Mouse (Mus musculus): Measurements from ENCODE around the gene Rnf212. TPM values are rescaled to one million over a fixed set of nuclear protein-coding genes. Genes with fewer than 3 reads are reported as not detected.

The Rnf212 gene
- polyA plus RNA-seq, 1 experiment from 2014 or later: 1.1 TPM

DNA sequence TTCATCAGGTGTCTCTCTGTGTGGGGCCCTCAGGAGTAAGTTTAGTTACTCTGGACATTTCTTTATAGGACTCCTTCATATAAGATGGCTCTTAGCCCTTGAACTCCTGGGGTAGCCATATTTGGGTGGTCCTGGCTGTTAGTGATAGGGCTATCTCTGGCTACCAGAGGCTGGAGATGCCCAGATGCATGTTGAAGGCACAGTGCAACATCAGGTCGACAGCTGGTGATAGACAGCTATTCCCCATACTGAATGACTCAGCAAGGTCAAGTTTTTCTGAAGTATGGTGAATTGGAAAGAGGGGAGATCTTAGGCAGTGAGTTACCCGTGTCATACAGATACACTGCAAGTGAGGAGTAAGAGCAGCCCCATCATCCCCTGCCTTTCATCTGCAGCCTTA lies 67.0 kb downstream of the Rnf212 start:
- WGBS: 59% methylated on average over 2 of the region's 2 CpGs
- peaks cover 48% of the 10 kb centered on the region for H3K36me3 ChIP-seq
- no peak overlapping the region for H3K27ac ChIP-seq
- no peaks in the 10 kb centered on the region for H3K9me3 ChIP-seq
- H3K4me1 ChIP-seq: peaks cover 32% of the 10 kb centered on the region
- H3K4me3 ChIP-seq: no peak overlapping the region
- no peaks in the 10 kb centered on the region for H3K27me3 ChIP-seq (ENCODE audit: insufficient read depth, poor library complexity, severe bottlenecking)
- DNase-seq (ENCODE audit: low spot score): no peak

DNA sequence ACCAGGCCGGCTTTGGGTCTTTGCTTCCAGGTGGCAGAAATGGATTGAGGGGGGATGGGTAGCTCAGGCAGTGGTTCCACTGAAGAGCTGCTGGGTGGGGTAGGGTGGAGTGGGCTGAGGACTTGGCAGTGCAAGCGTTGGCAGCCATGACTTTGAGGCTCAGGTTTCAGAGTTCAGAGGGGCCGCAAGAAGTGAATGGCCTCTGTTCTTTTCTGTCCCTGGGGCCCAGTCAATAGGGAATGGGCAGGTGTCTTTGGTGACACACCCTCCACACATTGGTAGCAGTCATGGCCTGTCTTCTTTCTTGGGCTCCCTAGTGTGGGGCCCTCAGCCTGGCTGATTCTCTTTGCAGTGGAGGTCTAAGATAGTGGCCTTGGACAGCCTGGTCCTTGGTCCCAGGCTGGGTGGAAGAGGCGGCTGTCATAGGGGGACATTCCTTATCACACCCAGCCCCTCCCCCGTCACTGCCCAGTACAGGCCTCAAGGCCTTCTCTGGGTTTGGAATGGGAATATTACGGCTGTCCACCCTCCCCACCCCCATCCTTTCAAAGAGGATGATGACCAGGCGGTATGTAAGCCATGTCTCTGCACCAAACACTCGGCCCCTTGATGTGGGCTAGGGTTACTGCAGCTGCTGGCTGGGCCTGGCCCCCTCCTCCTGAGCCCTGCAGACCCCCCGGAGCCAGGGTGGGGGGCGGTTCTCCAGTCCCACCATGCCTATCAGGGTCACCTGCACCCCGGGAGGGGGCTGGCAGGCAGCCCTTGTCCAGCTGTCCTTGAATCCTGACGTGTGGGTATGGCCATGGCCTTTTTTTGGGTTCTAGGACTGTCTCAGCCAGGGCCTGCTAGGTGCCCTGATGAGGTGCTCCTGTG lies 70.8 kb downstream of the Rnf212 start:
- no peak overlapping the region for H3K4me3 ChIP-seq
- H3K36me3 ChIP-seq: peaks cover 54% of the 10 kb centered on the region
- no peaks in the 10 kb centered on the region for H3K27me3 ChIP-seq (ENCODE audit: insufficient read depth, poor library complexity, severe bottlenecking)
- H3K27ac ChIP-seq: peak overlapping the region; percentile 72
- peak; percentile 78 for DNase-seq (ENCODE audit: low spot score)
- peaks cover 61% of the 10 kb centered on the region for H3K4me1 ChIP-seq
- 64% methylated on average over 12 of the region's 12 CpGs for WGBS
- no peaks in the 10 kb centered on the region for H3K9me3 ChIP-seq

DNA sequence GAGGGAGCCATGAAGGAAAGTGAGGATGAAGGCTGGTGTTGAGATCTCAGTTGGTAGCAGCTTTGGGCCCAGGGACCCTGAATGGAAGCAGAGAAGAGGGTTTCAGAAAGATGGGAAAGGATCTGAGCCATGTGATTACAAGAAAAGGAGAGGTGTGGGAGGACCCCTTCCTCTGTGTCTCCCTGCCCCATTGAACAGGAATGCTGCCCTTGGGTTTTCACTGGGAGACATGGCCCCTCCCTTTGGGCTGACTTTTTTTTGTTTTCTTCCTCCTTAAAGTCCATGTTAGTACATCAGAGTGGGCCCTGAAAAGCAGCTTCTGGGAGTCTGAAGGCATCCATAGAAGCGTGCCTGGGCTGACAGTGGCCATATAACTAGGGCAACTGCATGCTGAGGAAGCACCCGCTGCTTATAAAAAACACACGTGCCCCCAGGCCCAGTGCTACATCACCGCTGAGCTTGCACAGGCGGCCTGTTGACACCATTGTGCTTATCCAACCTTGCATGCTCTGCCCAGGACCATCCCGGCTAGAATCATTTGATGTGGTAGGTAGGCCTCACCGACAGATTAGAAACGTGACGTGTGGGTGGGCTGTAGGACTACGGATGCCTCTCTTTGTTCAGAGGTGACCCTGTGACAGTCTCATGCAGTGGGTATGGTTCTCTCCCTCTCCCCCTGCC lies 73.3 kb downstream of the Rnf212 start:
- Histone ChIP-seq H3K4me1 (peaks cover 77% of the 10 kb centered on the region), H3K9me3 (no peaks in the 10 kb centered on the region), H3K4me3 (no peak overlapping the region), H3K27ac (0 out of 2 replicates have a peak overlapping the region, but pooled peaks have one; percentile 65), H3K27me3 (ENCODE audit: insufficient read depth, poor library complexity, severe bottlenecking) (no peaks in the 10 kb centered on the region), H3K36me3 (peaks cover 39% of the 10 kb centered on the region)
- 71% methylated on average over 10 of the region's 10 CpGs for WGBS
- no peak for DNase-seq (ENCODE audit: low spot score)

DNA sequence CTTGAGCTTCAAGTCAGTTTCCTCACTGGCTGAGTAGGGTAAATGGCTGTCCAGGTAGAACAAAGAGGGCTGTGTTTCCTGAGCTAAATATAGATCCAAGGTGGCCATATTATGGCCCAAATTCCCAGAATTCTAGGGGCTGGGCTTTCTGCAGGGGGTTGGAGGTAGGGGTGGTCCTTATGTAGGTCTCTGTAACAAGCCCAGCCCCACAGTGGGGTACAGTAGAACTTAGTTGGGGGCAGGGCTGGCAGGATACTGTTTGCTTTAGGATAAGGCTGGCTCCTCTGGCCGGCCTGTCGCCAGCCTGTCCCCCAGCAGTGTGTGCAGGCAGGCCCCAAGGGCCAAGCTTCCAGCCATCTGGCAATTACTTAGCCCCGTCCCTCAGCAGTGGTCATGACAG lies 74.4 kb downstream of the Rnf212 start:
- peaks cover 88% of the 10 kb centered on the region for H3K4me1 ChIP-seq
- H3K36me3 ChIP-seq: peaks cover 28% of the 10 kb centered on the region
- no peak overlapping the region for H3K4me3 ChIP-seq
- no peaks in the 10 kb centered on the region for H3K9me3 ChIP-seq
- H3K27me3 ChIP-seq (ENCODE audit: insufficient read depth, poor library complexity, severe bottlenecking): no peaks in the 10 kb centered on the region; the same call in 1 of the 2 replicates
- WGBS: 17% methylated on average over 3 of the region's 3 CpGs
- peak overlapping the region; percentile 65; the same call in 1 of the 2 replicates for H3K27ac ChIP-seq
- DNase-seq (ENCODE audit: low spot score): no peak

DNA sequence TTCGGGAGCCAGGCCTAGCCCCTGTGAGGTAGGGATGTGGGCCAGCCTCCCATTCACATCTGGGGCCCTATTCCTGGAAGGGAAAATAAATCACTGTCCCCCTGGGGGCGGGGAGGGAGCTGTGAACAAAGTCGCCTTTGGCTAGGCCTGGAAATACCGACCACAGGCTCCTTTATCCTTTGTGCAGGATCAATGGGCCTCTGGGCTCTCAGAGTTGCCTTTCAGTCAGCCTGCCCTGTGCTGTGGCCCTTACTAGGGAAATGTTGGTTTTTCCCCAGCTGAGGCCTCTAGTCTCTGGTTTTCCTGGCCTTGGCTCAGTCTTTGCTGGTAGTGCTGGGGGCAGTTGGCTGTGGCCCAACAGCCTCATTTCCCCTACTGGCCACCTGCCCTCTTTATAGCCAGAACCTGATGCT lies 77.4 kb downstream of the Rnf212 start:
- H3K27me3 ChIP-seq (ENCODE audit: insufficient read depth, poor library complexity, severe bottlenecking): peaks cover 5% of the 10 kb centered on the region; the same call in 1 of the 2 replicates
- no peaks in the 10 kb centered on the region for H3K9me3 ChIP-seq
- 57% methylated on average over 4 of the region's 4 CpGs for WGBS
- H3K4me3 ChIP-seq: no peak overlapping the region
- peak overlapping the region; percentile 26; the same call in 1 of the 2 replicates for H3K27ac ChIP-seq
- H3K4me1 ChIP-seq: peaks cover 80% of the 10 kb centered on the region
- peaks cover 10% of the 10 kb centered on the region; the same call in 1 of the 2 replicates for H3K36me3 ChIP-seq
- no peak for DNase-seq (ENCODE audit: low spot score)

DNA sequence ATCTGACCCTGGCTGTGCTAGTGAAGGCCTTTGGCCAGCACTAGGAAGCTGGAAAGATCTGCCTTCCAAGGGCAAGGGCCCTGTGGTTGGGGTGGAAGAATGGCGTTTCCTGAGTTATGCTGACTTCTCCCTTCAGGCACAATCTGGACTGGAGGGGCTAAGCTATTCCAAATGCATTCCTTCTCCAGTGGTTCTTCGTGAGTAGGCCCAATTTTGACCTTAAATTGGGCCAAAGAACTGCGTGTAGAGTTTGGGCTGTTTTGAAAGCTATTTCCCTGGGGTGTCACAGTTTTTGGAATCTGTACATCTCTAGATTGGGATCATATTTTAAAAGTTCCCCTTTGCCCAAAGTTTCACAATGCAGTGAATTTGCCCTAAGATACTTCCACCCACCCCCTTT lies 78.2 kb downstream of the Rnf212 start:
- H3K27ac ChIP-seq: peak overlapping the region; percentile 36; the same call in 1 of the 2 replicates
- no peak overlapping the region for H3K4me3 ChIP-seq
- no peaks in the 10 kb centered on the region for H3K9me3 ChIP-seq
- DNase-seq (ENCODE audit: low spot score): no peak
- WGBS: 80% methylated on average over 3 of the region's 3 CpGs
- peaks cover 81% of the 10 kb centered on the region for H3K4me1 ChIP-seq
- peaks cover 5% of the 10 kb centered on the region; the same call in 1 of the 2 replicates for H3K27me3 ChIP-seq (ENCODE audit: insufficient read depth, poor library complexity, severe bottlenecking)
- H3K36me3 ChIP-seq: peaks cover 7% of the 10 kb centered on the region; the same call in 1 of the 2 replicates

DNA sequence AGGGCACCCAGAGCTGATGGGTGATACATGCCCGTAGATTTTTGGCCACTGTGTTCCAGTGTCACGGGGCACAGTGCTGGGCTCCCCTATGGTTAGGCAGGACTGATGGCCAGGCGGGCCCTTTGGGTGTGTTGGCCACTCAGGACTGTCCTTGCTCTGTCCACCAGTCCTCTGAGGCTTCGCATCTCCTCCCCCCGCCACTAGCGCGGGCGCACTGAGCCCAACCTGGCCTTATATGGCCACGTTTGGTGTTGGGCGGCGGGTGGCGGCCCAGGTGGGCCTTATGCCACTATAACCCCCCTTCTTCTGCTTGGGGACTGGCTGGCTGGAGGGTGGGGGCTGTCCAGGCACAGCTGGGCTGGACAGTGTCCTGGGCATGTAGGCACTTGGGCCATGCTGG lies 78.9 kb downstream of the Rnf212 start:
- H3K27ac ChIP-seq: peak overlapping the region; percentile 36
- no peak for DNase-seq (ENCODE audit: low spot score)
- 92% methylated on average over 10 of the region's 12 CpGs for WGBS
- no peaks in the 10 kb centered on the region for H3K9me3 ChIP-seq
- peaks cover 7% of the 10 kb centered on the region; the same call in 1 of the 2 replicates for H3K36me3 ChIP-seq
- peaks cover 74% of the 10 kb centered on the region for H3K4me1 ChIP-seq
- peaks cover 5% of the 10 kb centered on the region; the same call in 1 of the 2 replicates for H3K27me3 ChIP-seq (ENCODE audit: insufficient read depth, poor library complexity, severe bottlenecking)
- H3K4me3 ChIP-seq: peak overlapping the region; percentile 96; the same call in 1 of the 2 replicates

DNA sequence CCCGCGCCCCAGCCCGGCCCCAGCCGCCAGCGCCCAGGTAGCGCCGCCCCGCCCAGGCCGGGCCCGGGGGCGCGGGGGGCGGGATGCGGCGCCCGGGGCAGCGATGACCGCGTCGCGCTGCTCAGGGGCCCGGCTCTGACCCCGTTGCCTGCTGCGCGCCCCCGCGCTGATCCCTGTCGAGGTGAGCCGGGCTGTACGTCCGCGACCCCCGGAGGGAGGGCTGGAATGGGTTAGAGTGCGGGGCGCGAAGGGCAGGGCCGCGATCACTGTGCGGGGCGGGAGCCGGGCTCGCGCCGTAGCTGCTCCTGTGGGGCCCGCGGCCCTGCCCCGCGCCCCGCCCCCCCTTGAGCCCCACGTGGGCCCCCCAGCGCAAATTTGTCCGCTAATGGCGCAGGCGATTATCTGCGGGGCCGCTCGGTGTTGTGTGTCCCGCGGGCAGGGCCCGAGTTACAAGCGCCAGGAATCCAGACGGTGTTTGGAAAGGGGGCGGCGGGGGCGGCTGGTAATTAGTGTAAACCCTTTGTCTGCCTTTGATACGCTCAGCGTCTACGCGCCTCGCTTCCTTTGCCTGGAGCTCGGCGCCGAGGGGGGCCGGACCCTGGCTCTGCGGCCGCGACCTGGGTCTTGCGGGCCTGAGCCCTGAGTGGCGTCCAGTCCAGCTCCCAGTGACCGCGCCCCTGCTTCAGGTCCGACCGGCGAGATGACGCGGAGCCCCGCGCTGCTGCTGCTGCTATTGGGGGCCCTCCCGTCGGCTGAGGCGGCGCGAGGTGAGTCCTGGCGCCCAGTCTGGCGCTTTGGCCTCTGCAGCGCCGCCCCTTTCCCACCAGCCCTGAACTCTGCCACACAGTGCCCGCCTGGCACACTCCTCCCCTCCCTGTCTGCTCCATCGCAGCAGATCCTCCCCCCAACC lies 80.2 kb downstream of the Rnf212 start:
- peak; percentile 86 for DNase-seq (ENCODE audit: low spot score)
- H3K27ac ChIP-seq: peak overlapping the region; percentile 91
- peak overlapping the region; percentile 96 for H3K4me3 ChIP-seq
- H3K9me3 ChIP-seq: no peaks in the 10 kb centered on the region
- H3K27me3 ChIP-seq (ENCODE audit: insufficient read depth, poor library complexity, severe bottlenecking): peaks cover 5% of the 10 kb centered on the region; the same call in 1 of the 2 replicates
- H3K4me1 ChIP-seq: peaks cover 61% of the 10 kb centered on the region
- under 1% methylated on average over 95 of the region's 99 CpGs for WGBS
- peaks cover 7% of the 10 kb centered on the region; the same call in 1 of the 2 replicates for H3K36me3 ChIP-seq

DNA sequence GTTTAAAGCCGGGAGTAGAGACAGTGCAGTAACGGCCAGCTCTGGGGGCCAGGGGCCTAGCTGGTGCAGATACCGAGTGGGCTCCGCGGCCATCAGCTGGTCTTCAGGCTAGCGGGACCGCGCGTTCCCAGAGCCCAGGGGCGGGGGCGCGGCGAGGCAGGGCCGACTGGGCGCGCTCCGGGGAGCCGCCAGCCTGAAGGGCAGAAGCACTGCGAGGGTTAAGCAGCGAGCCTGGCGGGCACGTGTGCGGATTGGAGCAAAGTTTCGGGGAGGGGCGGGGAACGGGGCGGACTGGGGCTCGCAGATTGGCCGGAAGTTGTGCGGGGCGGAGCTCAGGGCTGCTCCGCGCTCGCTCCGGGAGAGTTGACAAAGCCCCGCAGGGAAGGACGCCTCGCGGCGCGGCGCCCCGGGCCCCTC lies 80.9 kb downstream of the Rnf212 start:
- peak; percentile 99 for DNase-seq (ENCODE audit: low spot score)
- Histone ChIP-seq H3K27ac (peak overlapping the region; percentile 91), H3K4me1 (peaks cover 54% of the 10 kb centered on the region), H3K9me3 (no peaks in the 10 kb centered on the region), H3K27me3 (ENCODE audit: insufficient read depth, poor library complexity, severe bottlenecking) (peaks cover 5% of the 10 kb centered on the region; the same call in 1 of the 2 replicates), H3K4me3 (peak overlapping the region; percentile 96), H3K36me3 (peaks cover 4% of the 10 kb centered on the region; the same call in 1 of the 2 replicates)
- WGBS: under 1% methylated on average over 43 of the region's 43 CpGs

DNA sequence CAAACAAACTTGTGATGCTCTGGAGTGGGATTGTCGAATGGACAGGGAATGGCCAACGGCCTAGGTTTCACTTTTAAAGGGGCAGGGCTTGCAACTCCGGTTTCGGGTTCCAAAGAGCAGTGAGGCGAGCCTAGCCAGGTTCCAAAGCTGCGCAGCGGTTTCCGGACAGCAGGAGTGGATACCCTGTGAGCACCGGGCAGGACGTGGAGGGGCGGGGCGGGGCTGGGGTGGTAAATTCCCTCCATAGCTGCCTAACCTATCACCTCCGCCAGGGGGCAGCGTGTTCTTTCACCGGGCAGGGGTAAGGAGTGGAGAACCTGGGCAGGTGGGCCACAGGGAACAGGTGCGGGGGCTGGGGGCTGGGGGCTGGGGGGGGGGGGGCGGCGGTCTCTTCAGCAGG lies 82.5 kb downstream of the Rnf212 start, which contains the start of gene Fgfrl1:
Gene Fgfrl1, plus strand, starts transcription at position 112 of the 400 bp plus-strand sequence.
- peaks cover 38% of the 10 kb centered on the region for H3K4me1 ChIP-seq
- peaks cover 5% of the 10 kb centered on the region; the same call in 1 of the 2 replicates for H3K27me3 ChIP-seq (ENCODE audit: insufficient read depth, poor library complexity, severe bottlenecking)
- peak within 1 kb of the TSS; percentile 96 for H3K4me3 ChIP-seq
- H3K27ac ChIP-seq: no peak within 1 kb of the TSS; the same call in 1 of the 2 replicates
- peak; percentile 88 for DNase-seq (ENCODE audit: low spot score)
- H3K9me3 ChIP-seq: no peaks in the 10 kb centered on the region
- no peaks in the 10 kb centered on the region for H3K36me3 ChIP-seq
- 6% methylated on average over 16 of the region's 18 CpGs for WGBS

DNA sequence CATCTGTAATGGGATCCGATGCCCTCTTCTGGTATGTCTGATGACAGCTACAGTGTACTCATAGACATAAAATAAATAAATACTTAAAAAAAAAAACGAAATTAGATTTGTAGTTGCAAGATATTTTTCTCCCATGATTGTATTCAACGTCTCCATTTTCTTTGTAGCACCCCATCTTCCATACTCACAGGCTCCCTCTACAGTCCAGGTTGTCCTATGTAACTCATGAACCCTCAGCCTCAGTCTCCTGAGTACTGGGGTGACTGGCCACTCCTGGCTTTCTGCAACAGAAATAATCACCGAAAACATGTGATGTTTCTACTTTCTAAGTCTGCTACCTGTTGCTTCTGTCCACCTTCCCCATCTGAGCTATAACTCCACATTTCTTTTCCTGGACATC lies 83.6 kb downstream of the Rnf212 start:
- 64% methylated on average over 4 of the region's 4 CpGs for WGBS
- 0 out of 2 replicates have a peak, but pooled peaks cover under 1% of the 10 kb centered on the region for H3K36me3 ChIP-seq
- H3K4me3 ChIP-seq: no peak overlapping the region
- H3K27ac ChIP-seq: no peak overlapping the region
- H3K9me3 ChIP-seq: no peaks in the 10 kb centered on the region
- DNase-seq (ENCODE audit: low spot score): no peak
- peaks cover 29% of the 10 kb centered on the region for H3K4me1 ChIP-seq
- H3K27me3 ChIP-seq (ENCODE audit: insufficient read depth, poor library complexity, severe bottlenecking): peaks cover 5% of the 10 kb centered on the region; the same call in 1 of the 2 replicates

DNA sequence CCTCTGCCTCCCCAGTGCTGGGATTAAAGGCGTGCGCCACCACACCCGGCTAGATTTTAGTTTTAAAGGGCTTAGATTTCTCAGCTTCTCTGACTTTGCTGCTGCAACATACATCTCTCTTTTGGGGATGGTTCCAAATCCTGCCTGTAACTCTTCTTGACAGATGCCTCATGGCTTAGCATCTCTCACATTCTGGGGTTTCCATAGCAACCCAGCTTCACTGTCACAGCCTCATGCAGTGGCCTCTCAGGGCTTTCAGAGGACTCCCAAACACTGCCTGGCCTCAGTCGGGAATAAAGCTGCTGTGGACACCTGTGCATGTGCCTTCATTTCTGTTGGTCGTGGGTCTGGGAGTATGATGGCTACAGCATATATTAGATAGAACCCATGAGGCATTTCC lies 85.7 kb downstream of the Rnf212 start:
- Histone ChIP-seq H3K9me3 (no peaks in the 10 kb centered on the region), H3K36me3 (0 out of 2 replicates have a peak, but pooled peaks cover 4% of the 10 kb centered on the region), H3K4me3 (no peak overlapping the region), H3K27me3 (ENCODE audit: insufficient read depth, poor library complexity, severe bottlenecking) (0 out of 2 replicates have a peak, but pooled peaks cover 5% of the 10 kb centered on the region), H3K4me1 (peaks cover 15% of the 10 kb centered on the region), H3K27ac (no peak overlapping the region)
- WGBS: 74% methylated on average over 5 of the region's 5 CpGs
- DNase-seq (ENCODE audit: low spot score): no peak
